In genomic region chr15:82223657-82224601, GRCm38 (mm10) we compare ENCODE assay signal across 8 mouse cellular contexts. TPM values are rescaled to one million over a fixed set of nuclear protein-coding genes. Genes with fewer than 3 reads are reported as not detected.
DNase-seq lines count a peak whose midpoint lies in the region; ATAC-seq and TF ChIP-seq lines count a peak whose summit lies in the region.

Tnfrsf13c (minus strand) TSS chr15:82224369.

- no peaks in the 10 kb centered on the region for H3K36me3 ChIP-seq in embryonic facial prominence, embryonic 15.5 days
- no peaks in the 10 kb centered on the region for H3K36me3 ChIP-seq in hindbrain, embryonic 13.5 days
- H3K36me3 ChIP-seq in lung, embryonic 15.5 days = no peaks in the 10 kb centered on the region
- H3K36me3 ChIP-seq in small intestine, adult 2 months (ENCODE audit: control insufficient read depth, insufficient read depth, low read length) = no peaks in the 10 kb centered on the region

- H3K4me3 ChIP-seq in left cerebral cortex, adult 2 months = peak within 1 kb of the TSS; percentile 32
- peak within 1 kb of the TSS; percentile 38 for H3K4me3 ChIP-seq in embryonic facial prominence, embryonic 15.5 days (replicated peaks)
- H3K4me3 ChIP-seq in hindbrain, embryonic 13.5 days = peak within 1 kb of the TSS; percentile 34
- peak within 1 kb of the TSS; percentile 31 for H3K4me3 ChIP-seq in lung, embryonic 15.5 days
- peak within 1 kb of the TSS; percentile 64 for H3K4me3 ChIP-seq in small intestine, adult 2 months (ENCODE audit: low read depth, low read length)

- peak within 1 kb of the TSS; percentile 63 for H3K4me2 ChIP-seq in embryonic facial prominence, embryonic 15.5 days (replicated peaks)
- peak within 1 kb of the TSS; percentile 64 for H3K4me2 ChIP-seq in hindbrain, embryonic 13.5 days
- H3K4me2 ChIP-seq in lung, embryonic 15.5 days = peak within 1 kb of the TSS; percentile 58

- DNase-seq in left cerebral cortex, adult 2 months (ENCODE audit: extremely low spot score in 1 of 2, low spot score in 2 of 2) = no peak
- DNase-seq in left cerebral cortex, adult 18-20 months (ENCODE audit: low spot score in 2 of 2) = no peak
- DNase-seq in right cerebral cortex, adult 18-20 months = no peak
- DNase-seq in left cerebral cortex, adult 11 months (ENCODE audit: low spot score) = no peak

- H3K4me1 ChIP-seq in embryonic facial prominence, embryonic 15.5 days = peaks cover 11% of the 10 kb centered on the region
- H3K4me1 ChIP-seq in hindbrain, embryonic 13.5 days (replicated peaks) = peaks cover 27% of the 10 kb centered on the region
- H3K4me1 ChIP-seq in lung, embryonic 15.5 days = peaks cover 10% of the 10 kb centered on the region
- peaks cover 12% of the 10 kb centered on the region for H3K4me1 ChIP-seq in small intestine, adult 2 months (ENCODE audit: control insufficient read depth, insufficient read depth, insufficient read length, low read length)

- WGBS in embryonic facial prominence, embryonic 15.5 days = 2% methylated on average over 44 of the region's 44 CpGs
- under 1% methylated on average over 43 of the region's 44 CpGs for WGBS in hindbrain, embryonic 13.5 days
- WGBS in lung, embryonic 15.5 days = under 1% methylated on average over 44 of the region's 44 CpGs
- 4% methylated on average over 44 of the region's 44 CpGs for WGBS in small intestine, adult 2 months

- H3K27ac ChIP-seq in left cerebral cortex, adult 2 months = no peak within 1 kb of the TSS
- H3K27ac ChIP-seq in embryonic facial prominence, embryonic 15.5 days (replicated peaks) = no peak within 1 kb of the TSS
- no peak within 1 kb of the TSS for H3K27ac ChIP-seq in hindbrain, embryonic 13.5 days
- H3K27ac ChIP-seq in lung, embryonic 15.5 days = no peak within 1 kb of the TSS
- H3K27ac ChIP-seq in small intestine, adult 2 months (ENCODE audit: insufficient read depth, low read depth, low read length) = no peak within 1 kb of the TSS; the same call in 1 of the 2 replicates

- TF ChIP-seq POLR2A in small intestine, adult 2 months (IDR thresholded peaks at IDR 0.05; ENCODE audit: low read depth, low read length) = no peak

- intact Hi-C loops in left cerebral cortex, adult 2 months (cut with DNase I) = no loop called here

- no peaks in the 10 kb centered on the region for H3K9me3 ChIP-seq in embryonic facial prominence, embryonic 15.5 days (replicated peaks)
- no peaks in the 10 kb centered on the region for H3K9me3 ChIP-seq in hindbrain, embryonic 13.5 days
- H3K9me3 ChIP-seq in lung, embryonic 15.5 days = no peaks in the 10 kb centered on the region

- peak; percentile 56; the same call in 1 of the 2 replicates for ATAC-seq in embryonic facial prominence, embryonic 15.5 days (ENCODE audit: insufficient number of reproducible peaks, low FRiP score, low TSS enrichment, low read depth)
- ATAC-seq in hindbrain, embryonic 13.5 days (ENCODE audit: low FRiP score) = peak; percentile 59
- ATAC-seq in lung, embryonic 15.5 days (ENCODE audit: borderline replicate concordance, extremely low read depth, low FRiP score, low TSS enrichment) = peak; percentile 51; the same call in 1 of the 2 replicates

- TF ChIP-seq CTCF in left cerebral cortex, adult 2 months (IDR thresholded peaks at IDR 0.05) = no peak
- no peak for TF ChIP-seq CTCF in small intestine, adult 2 months (IDR thresholded peaks at IDR 0.05; ENCODE audit: extremely low read depth, insufficient read length, insufficient replicate concordance, low read depth, low read length)

- no peak within 1 kb of the TSS for H3K9ac ChIP-seq in embryonic facial prominence, embryonic 15.5 days
- H3K9ac ChIP-seq in hindbrain, embryonic 13.5 days = peak within 1 kb of the TSS; percentile 71
- no peak within 1 kb of the TSS; the same call in 1 of the 2 replicates for H3K9ac ChIP-seq in lung, embryonic 15.5 days

- H3K27me3 ChIP-seq in embryonic facial prominence, embryonic 15.5 days = peaks cover 31% of the 10 kb centered on the region
- peaks cover 37% of the 10 kb centered on the region for H3K27me3 ChIP-seq in hindbrain, embryonic 13.5 days
- H3K27me3 ChIP-seq in lung, embryonic 15.5 days = peaks cover 36% of the 10 kb centered on the region
- H3K27me3 ChIP-seq in small intestine, adult 2 months (ENCODE audit: control insufficient read depth, insufficient read depth, low read length) = peaks cover 21% of the 10 kb centered on the region

RNA-seq across cellular contexts. Expression of gene Tnfrsf13c, which starts in this region (rescaled TPM):
- under 1 TPM; 0.29 to 0.47 TPM for total RNA-seq in left cerebral cortex, adult 2 months (2021)
- total RNA-seq in left cerebral cortex, adult 18-20 months (2021) = under 1 TPM; 0.26 to 0.49 TPM
- polyA plus RNA-seq in embryonic facial prominence, embryonic 15.5 days (2015; fragmentation: Nextera tagmentation; extraction: Ambion mirVana) = 0.58 and 0.61 TPM in 2 replicates
- not detected in 2 replicates for polyA plus RNA-seq in hindbrain, embryonic 13.5 days (2015; fragmentation: Nextera tagmentation; extraction: Ambion mirVana)
- polyA plus RNA-seq in lung, embryonic 15.5 days (2015; fragmentation: Nextera tagmentation; extraction: Ambion mirVana) = 0.12 TPM in 1 of 2 replicates, not detected in the other
- polyA plus RNA-seq in small intestine, adult 2 months (2012; rRNA removed) = 6.3 and 14.1 TPM in 2 replicates

Comparison
In these comparisons a context has a peak if more than half of its experiments do, and no peak if none do; other contexts are left out.
1. Peak in ATAC-seq, H3K4me3 ChIP-seq and H3K4me2 ChIP-seq in embryonic facial prominence, embryonic 15.5 days; RNA of the gene not detected or under 1 TPM.
2. Peak in ATAC-seq, H3K4me3 ChIP-seq, H3K9ac ChIP-seq and H3K4me2 ChIP-seq in hindbrain, embryonic 13.5 days; RNA of the gene not detected or under 1 TPM.
3. Peak in ATAC-seq, H3K4me3 ChIP-seq and H3K4me2 ChIP-seq in lung, embryonic 15.5 days; RNA of the gene not detected or under 1 TPM.